Mouse (Mus musculus) c-Kit-positive CD71-positive TER-119-positive erythroid progenitor cells, embryonic 14.5 days (primary cell): Measurements from ENCODE around the gene Clic6.

Source experiments
- DNase-seq: peaks from one replicate; pipeline ENCODE4 v3.0.0-alpha.2; 2013; ENCODE audit warnings: low spot score

Gene Clic6

GRCm38 (mm10) chr16:92524651-92525050 lies 39.1 kb downstream of the Clic6 start:
- no peak for DNase-seq

- DNase-seq, result no peak
Observed at GRCm38 (mm10) chr16:92525919-92526318, 40.4 kb downstream of the Clic6 start.

- DNase-seq, result no peak
Observed at GRCm38 (mm10) chr16:92535258-92535657, 49.7 kb downstream of the Clic6 start.

- DNase-seq, result no peak
Observed at GRCm38 (mm10) chr16:92538356-92538755, 52.8 kb downstream of the Clic6 start.

- DNase-seq, result no peak
Observed at GRCm38 (mm10) chr16:92544264-92544663, 58.7 kb downstream of the Clic6 start.

- DNase-seq, result no peak
Observed at GRCm38 (mm10) chr16:92548651-92549050, 63.1 kb downstream of the Clic6 start.

GRCm38 (mm10) chr16:92551266-92552105 lies 66.0 kb downstream of the Clic6 start:
- DNase-seq, result no peak

GRCm38 (mm10) chr16:92552106-92552382 lies 66.5 kb downstream of the Clic6 start:
- DNase-seq, result no peak

GRCm38 (mm10) chr16:92552858-92553257 lies 67.3 kb downstream of the Clic6 start:
- no peak for DNase-seq

- DNase-seq, result no peak
Observed at GRCm38 (mm10) chr16:92555051-92555450, 69.5 kb downstream of the Clic6 start.

- DNase-seq, result no peak
Observed at GRCm38 (mm10) chr16:92565291-92565690, 79.8 kb downstream of the Clic6 start.

- DNase-seq, result peak; percentile 67
Observed at GRCm38 (mm10) chr16:92565708-92566107, 80.2 kb downstream of the Clic6 start.

- no peak for DNase-seq
Observed at GRCm38 (mm10) chr16:92566146-92566545, 80.6 kb downstream of the Clic6 start.

- DNase-seq, result no peak
Observed at GRCm38 (mm10) chr16:92571246-92571645, 85.7 kb downstream of the Clic6 start.

- no peak for DNase-seq
Observed at GRCm38 (mm10) chr16:92573193-92573592, 87.7 kb downstream of the Clic6 start.

GRCm38 (mm10) chr16:92575792-92576191 lies 90.3 kb downstream of the Clic6 start:
- no peak for DNase-seq

GRCm38 (mm10) chr16:92577381-92577780 lies 91.8 kb downstream of the Clic6 start:
- DNase-seq, result no peak

- no peak for DNase-seq
Observed at GRCm38 (mm10) chr16:92578915-92579653, 93.5 kb downstream of the Clic6 start.

GRCm38 (mm10) chr16:92580981-92581380 lies 95.4 kb downstream of the Clic6 start:
- DNase-seq, result no peak

- no peak for DNase-seq
Observed at GRCm38 (mm10) chr16:92581767-92582166, 96.2 kb downstream of the Clic6 start.

- DNase-seq, result no peak
Observed at GRCm38 (mm10) chr16:92587836-92588235, 102.3 kb downstream of the Clic6 start.
